Mouse (Mus musculus) midbrain, embryonic 16.5 days (tissue): Measurements from ENCODE around the gene Man1c1. TPM values are rescaled to one million over a fixed set of nuclear protein-coding genes. Genes with fewer than 3 reads are reported as not detected.
A peak's percentile ranks its signal among the peaks of the same experiment; 100 is the strongest.

Source experiments
- ATAC-seq: fragments of 200-750 bp; cut with Nextera tagmentation; 2 replicates; pipeline ENCODE4 v1.8.0; 2017; ENCODE audit warnings: moderate TSS enrichment
- H3K27ac ChIP-seq: fragments of 300-500 bp; sonication (generic); 2 replicates; pipeline ENCODE4 v1.5.1; 2014; ENCODE audit warnings: mild to moderate bottlenecking, low read length, mixed read lengths
- H3K27me3 ChIP-seq: fragments of 300-500 bp; sonication (generic); 2 replicates; pipeline ENCODE4 v1.6.1; 2014; ENCODE audit warnings: low read depth, low read length, mixed read lengths; ENCODE audit not compliant: control insufficient read depth, insufficient read depth
- H3K36me3 ChIP-seq: fragments of 300-500 bp; sonication (generic); 2 replicates; pipeline ENCODE4 v1.6.1; 2014; ENCODE audit warnings: mild to moderate bottlenecking, low read length, moderate library complexity, mixed read lengths; ENCODE audit not compliant: control insufficient read depth, insufficient read depth
- H3K4me1 ChIP-seq: fragments of 300-500 bp; sonication (generic); 2 replicates; pipeline ENCODE4 v1.6.1; 2014; ENCODE audit warnings: mild to moderate bottlenecking, low read length, mixed read lengths; ENCODE audit not compliant: control insufficient read depth, insufficient read depth
- H3K4me2 ChIP-seq: fragments of 300-500 bp; sonication (generic); 2 replicates; pipeline ENCODE4 v1.6.1; 2014; ENCODE audit warnings: mild to moderate bottlenecking, low read length, mixed read lengths
- H3K4me3 ChIP-seq: fragments of 300-500 bp; sonication (generic); 2 replicates; pipeline ENCODE4 v1.5.1; 2014; ENCODE audit warnings: low read depth, mild to moderate bottlenecking, low read length, moderate library complexity, mixed read lengths
- H3K9ac ChIP-seq: fragments of 300-500 bp; sonication (generic); 2 replicates; pipeline ENCODE4 v1.6.1; 2014; ENCODE audit warnings: low read depth, low read length, mixed read lengths
- H3K9me3 ChIP-seq: fragments of 300-500 bp; sonication (generic); replicated peaks from 2 replicates; pipeline ENCODE4 v1.6.1; 2014; ENCODE audit warnings: mild to moderate bottlenecking, low read length, mixed read lengths; ENCODE audit not compliant: control insufficient read depth, poor library complexity, severe bottlenecking
- WGBS: fragments of 180-500 bp; shearing (Covaris S2); extraction: QIAGEN DNeasy Blood & Tissue Kit; methylation state at CpG from one replicate; pipeline ENCODE4 v1.1.7; 2014; 5-methylcytosine and 5-hydroxymethylcytosine counted together
- microRNA-seq: library from miRNA; unstranded; fragments of <30 nt; microRNA quantifications from one replicate; pipeline ENCODE4, GENCODE M21; 2017
- polyA plus RNA-seq: library from polyadenylated mRNA; unstranded; fragments of >200 nt; fragmentation: Nextera tagmentation; extraction: Ambion mirVana; gene quantifications from 2 replicates; pipeline ENCODE4 v1.2.1, GENCODE M21; 2015

Man1c1 gene
- polyA plus RNA-seq, 1 experiment from 2014 or later = 2.9 TPM

- H3K9ac ChIP-seq = no peak overlapping the region
- 91% methylated on average over 10 of the region's 10 CpGs for WGBS
- no peaks in the 10 kb centered on the region for H3K4me1 ChIP-seq
- no peak overlapping the region for H3K4me3 ChIP-seq
- no peaks in the 10 kb centered on the region for H3K36me3 ChIP-seq
- H3K9me3 ChIP-seq = no peaks in the 10 kb centered on the region
- ATAC-seq = no peak
- H3K4me2 ChIP-seq = no peak overlapping the region
- H3K27ac ChIP-seq = no peak overlapping the region
- no peaks in the 10 kb centered on the region for H3K27me3 ChIP-seq
Measured at GRCm38 (mm10) chr4:134517719-134518118, 186.4 kb downstream of the Man1c1 start.

- no peaks in the 10 kb centered on the region for H3K27me3 ChIP-seq
- WGBS = 82% methylated on average over 8 of the region's 8 CpGs
- H3K4me1 ChIP-seq = no peaks in the 10 kb centered on the region
- peak overlapping the region; percentile 33; the same call in 1 of the 2 replicates for H3K27ac ChIP-seq
- no peak overlapping the region for H3K4me2 ChIP-seq
- no peak overlapping the region for H3K4me3 ChIP-seq
- no peak for ATAC-seq
- no peaks in the 10 kb centered on the region for H3K9me3 ChIP-seq
- H3K36me3 ChIP-seq = no peaks in the 10 kb centered on the region
- H3K9ac ChIP-seq = no peak overlapping the region
Measured at GRCm38 (mm10) chr4:134516981-134517380, 187.1 kb downstream of the Man1c1 start.

DNA sequence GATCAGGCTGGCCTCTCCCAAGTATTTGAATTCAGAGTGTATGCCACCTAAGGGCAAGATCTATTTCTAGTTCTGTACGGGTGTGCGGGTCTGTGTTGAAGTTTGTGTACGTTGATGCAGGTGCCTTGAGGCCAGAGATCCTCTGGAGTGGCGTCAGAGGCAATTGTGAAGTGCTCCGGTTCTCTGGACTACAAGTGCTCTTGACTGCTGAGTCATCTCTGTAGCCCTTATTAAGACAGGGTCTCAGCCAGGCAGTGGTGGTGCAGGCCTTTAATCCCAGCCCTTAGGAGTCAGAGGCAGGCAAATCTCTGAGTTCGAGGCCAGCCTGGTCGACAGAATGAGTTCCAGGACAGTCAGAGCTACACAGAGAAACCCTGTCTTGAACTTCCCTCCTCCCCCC is 188.5 kb downstream of the Man1c1 start:
- Histone ChIP-seq H3K9me3 (no peaks in the 10 kb centered on the region), H3K27me3 (no peaks in the 10 kb centered on the region), H3K4me3 (no peak overlapping the region), H3K4me1 (peaks cover 4% of the 10 kb centered on the region; the same call in 1 of the 2 replicates), H3K36me3 (no peaks in the 10 kb centered on the region), H3K27ac (no peak overlapping the region), H3K4me2 (no peak overlapping the region), H3K9ac (no peak overlapping the region)
- ATAC-seq = no peak
- 75% methylated on average over 7 of the region's 7 CpGs for WGBS

- Histone ChIP-seq H3K9ac (no peak overlapping the region), H3K9me3 (no peaks in the 10 kb centered on the region), H3K36me3 (no peaks in the 10 kb centered on the region), H3K4me2 (no peak overlapping the region), H3K27me3 (no peaks in the 10 kb centered on the region), H3K4me3 (no peak overlapping the region), H3K4me1 (peaks cover 4% of the 10 kb centered on the region; the same call in 1 of the 2 replicates), H3K27ac (no peak overlapping the region)
- no peak for ATAC-seq
- WGBS = 97% methylated on average over 11 of the region's 11 CpGs
Measured at GRCm38 (mm10) chr4:134514309-134514930, 189.7 kb downstream of the Man1c1 start.

GRCm38 (mm10) chr4:134512798-134513197 is 191.3 kb downstream of the Man1c1 start:
- no peaks in the 10 kb centered on the region for H3K27me3 ChIP-seq
- H3K9ac ChIP-seq = 0 out of 2 replicates have a peak overlapping the region, but pooled peaks have one; percentile 10
- H3K4me3 ChIP-seq = no peak overlapping the region
- WGBS = 33% methylated on average over 15 of the region's 15 CpGs
- H3K27ac ChIP-seq = no peak overlapping the region
- H3K4me2 ChIP-seq = peak overlapping the region; percentile 23; the same call in 1 of the 2 replicates
- H3K4me1 ChIP-seq = peaks cover 4% of the 10 kb centered on the region; the same call in 1 of the 2 replicates
- ATAC-seq = no peak
- H3K9me3 ChIP-seq = no peaks in the 10 kb centered on the region
- H3K36me3 ChIP-seq = 0 out of 2 replicates have a peak, but pooled peaks cover 2% of the 10 kb centered on the region

DNA sequence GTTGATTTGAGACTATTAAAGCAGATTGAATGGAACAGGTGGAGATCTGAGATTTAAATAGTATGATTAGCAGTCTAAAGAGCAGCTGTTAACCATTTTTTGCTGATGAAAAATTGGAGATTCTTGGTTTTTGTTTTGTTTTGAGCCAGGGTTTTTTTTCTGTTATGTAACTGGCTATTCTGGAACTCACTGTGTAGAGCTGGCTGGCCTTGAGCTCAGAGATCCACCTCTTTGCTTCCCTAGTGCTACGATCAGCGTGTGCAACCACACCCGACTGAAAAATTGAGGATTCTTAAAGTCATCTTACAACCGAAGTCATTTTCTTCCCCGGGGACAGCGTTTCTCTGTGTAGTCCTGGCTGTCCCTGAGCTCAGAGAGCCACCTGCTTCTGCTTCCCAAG is 192.4 kb downstream of the Man1c1 start:
- Histone ChIP-seq H3K9me3 (no peaks in the 10 kb centered on the region), H3K9ac (no peak overlapping the region), H3K27ac (no peak overlapping the region), H3K4me1 (peaks cover 4% of the 10 kb centered on the region; the same call in 1 of the 2 replicates), H3K36me3 (peaks cover 12% of the 10 kb centered on the region), H3K27me3 (no peaks in the 10 kb centered on the region), H3K4me2 (no peak overlapping the region; the same call in 1 of the 2 replicates), H3K4me3 (no peak overlapping the region)
- no peak for ATAC-seq
- WGBS = 81% methylated on average over 6 of the region's 6 CpGs

Small RNA genes lying within 50 kb of the gene (microRNA-seq; reads per million reads assigned to microRNA genes)
- not detected for gene Mir6403

Other genes starting within 250 kb of the Man1c1 start
- 7,758 and 8,549 TPM in 2 replicates for gene Stmn1, start 236.0 kb downstream of the Man1c1 start, polyA plus RNA-seq
- gene Paqr7, start 207.6 kb downstream of the Man1c1 start, polyA plus RNA-seq = 27.2 and 36.2 TPM in 2 replicates
- gene Aunip, start 193.3 kb downstream of the Man1c1 start, polyA plus RNA-seq = 1.3 and 1.7 TPM in 2 replicates
- 169 and 175 TPM in 2 replicates for gene Mtfr1l, start 168.9 kb downstream of the Man1c1 start, polyA plus RNA-seq
- 6.7 and 9.2 TPM in 2 replicates for gene Selenon, start 152.1 kb downstream of the Man1c1 start, polyA plus RNA-seq
- 2.1 and 2.4 TPM in 2 replicates for gene Ldlrap1, start 63.7 kb upstream of the Man1c1 start, polyA plus RNA-seq
- 91.3 and 101 TPM in 2 replicates for gene Maco1, start 149.1 kb upstream of the Man1c1 start, polyA plus RNA-seq
- 1.3 and 1.4 TPM in 2 replicates for gene Rhd, start 160.2 kb upstream of the Man1c1 start, polyA plus RNA-seq
- gene Tmem50a, start 210.7 kb upstream of the Man1c1 start, polyA plus RNA-seq = 237 and 253 TPM in 2 replicates
- 576 and 581 TPM in 2 replicates for gene Rsrp1, start 219.3 kb upstream of the Man1c1 start, polyA plus RNA-seq
- 61.9 and 64.7 TPM in 2 replicates for gene Syf2, start 226.6 kb upstream of the Man1c1 start, polyA plus RNA-seq